Mouse (Mus musculus) lung, embryonic 14.5 days (tissue): ENCODE measurements at regions not wholly inside any gene's neighbourhood (a gene's known extent, or its start where the extent isn't known, plus 50 kb on each side); places are given as distances from the start of the nearest gene placed in this dataset.

ENCODE experiments used
- ATAC-seq: fragments of 200-750 bp; cut with Nextera tagmentation; 2 replicates; pipeline ENCODE4 v1.8.0; 2017; ENCODE audit warnings: mild to moderate bottlenecking, moderate TSS enrichment, moderate library complexity; ENCODE audit not compliant: insufficient read depth
- DNase-seq: peaks from one replicate; pipeline ENCODE4 v3.0.0-alpha.2; 2015
- H3K27ac ChIP-seq: fragments of 300-500 bp; sonication (generic); 2 replicates; pipeline ENCODE4 v1.5.1; 2014; ENCODE audit warnings: low read depth, mild to moderate bottlenecking, moderate library complexity
- H3K27me3 ChIP-seq: fragments of 300-500 bp; sonication (generic); 2 replicates; pipeline ENCODE4 v1.6.1; 2014; ENCODE audit warnings: low read length, control low read depth; ENCODE audit not compliant: insufficient read depth
- H3K36me3 ChIP-seq: fragments of 300-500 bp; sonication (generic); 2 replicates; pipeline ENCODE4 v1.6.1; 2014; ENCODE audit warnings: control low read depth; ENCODE audit not compliant: insufficient read depth
- H3K4me1 ChIP-seq: fragments of 300-500 bp; sonication (generic); 2 replicates; pipeline ENCODE4 v1.6.1; 2014; ENCODE audit warnings: antibody characterized with exemption, control low read depth; ENCODE audit not compliant: insufficient read depth
- H3K4me2 ChIP-seq: fragments of 300-500 bp; sonication (generic); 2 replicates; pipeline ENCODE4 v1.6.1; 2014; ENCODE audit warnings: mild to moderate bottlenecking
- H3K4me3 ChIP-seq: fragments of 300-500 bp; sonication (generic); 2 replicates; pipeline ENCODE4 v1.5.1; 2014; ENCODE audit warnings: low read depth, low read length
- H3K9ac ChIP-seq: fragments of 300-500 bp; sonication (generic); 2 replicates; pipeline ENCODE4 v1.6.1; 2014
- H3K9me3 ChIP-seq: fragments of 300-500 bp; sonication (generic); 2 replicates; pipeline ENCODE4 v1.6.1; 2016; ENCODE audit warnings: low read depth, low read length, control low read depth
- CTCF ChIP-seq: IDR thresholded peaks from 2 replicates; pipeline ENCODE4 v1.5.1; 2016; ENCODE audit warnings: antibody characterized with exemption, low read depth
- WGBS: fragments of 180-500 bp; shearing (Covaris S2); extraction: QIAGEN DNeasy Blood & Tissue Kit; methylation state at CpG from one replicate; pipeline ENCODE4 v1.1.7; 2014; 5-methylcytosine and 5-hydroxymethylcytosine counted together

GRCm38 (mm10) chr5:128524377-128525280 lies 76.0 kb upstream of the Fzd10 start:
- Histone ChIP-seq H3K27ac (no peak overlapping the region), H3K9ac (no peak overlapping the region; the same call in 1 of the 2 replicates), H3K4me1 (no peaks in the 10 kb centered on the region), H3K9me3 (no peaks in the 10 kb centered on the region), H3K4me2 (no peak overlapping the region), H3K36me3 (no peaks in the 10 kb centered on the region), H3K4me3 (no peak overlapping the region), H3K27me3 (no peaks in the 10 kb centered on the region)
- ATAC-seq (peak; percentile 67; the same call in 1 of the 2 replicates), DNase-seq (peak; percentile 46)
- no peak for TF ChIP-seq CTCF
- WGBS = 11% methylated on average over 26 of the region's 26 CpGs

DNA sequence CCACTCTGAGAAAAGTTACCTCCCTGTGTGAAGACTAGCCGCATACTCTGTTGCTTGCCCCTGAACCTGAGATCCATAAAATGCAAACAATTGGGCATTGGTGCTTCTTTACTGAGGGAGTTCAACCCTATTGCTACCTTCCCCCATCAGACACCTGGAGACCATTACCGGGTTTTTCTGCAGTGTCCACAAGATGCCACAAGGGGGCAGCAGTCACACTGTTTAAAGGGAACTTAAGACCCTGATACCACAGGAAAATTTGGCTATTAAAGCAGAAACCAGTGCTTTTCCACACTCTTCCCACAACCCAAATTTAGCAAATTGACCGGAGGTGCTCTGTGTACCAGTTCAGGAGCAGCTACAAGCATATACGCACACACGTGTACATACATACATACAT lies 78.0 kb upstream of the Fzd10 start:
- Histone ChIP-seq H3K4me1 (no peaks in the 10 kb centered on the region), H3K27me3 (no peaks in the 10 kb centered on the region), H3K36me3 (no peaks in the 10 kb centered on the region), H3K27ac (no peak overlapping the region), H3K4me2 (no peak overlapping the region), H3K9ac (no peak overlapping the region), H3K4me3 (no peak overlapping the region), H3K9me3 (no peaks in the 10 kb centered on the region)
- ATAC-seq = 0 out of 2 replicates have a peak, but pooled peaks have one; percentile 23
- TF ChIP-seq CTCF = peak; percentile 89
- WGBS = 44% methylated on average over 5 of the region's 5 CpGs
- peak; percentile 89 for DNase-seq

- Histone ChIP-seq H3K27me3 (no peaks in the 10 kb centered on the region), H3K4me3 (no peak overlapping the region), H3K27ac (no peak overlapping the region), H3K9me3 (no peaks in the 10 kb centered on the region), H3K9ac (no peak overlapping the region), H3K4me1 (no peaks in the 10 kb centered on the region), H3K36me3 (no peaks in the 10 kb centered on the region), H3K4me2 (no peak overlapping the region)
- peak; percentile 24 for DNase-seq
- no peak for ATAC-seq
- 55% methylated on average over 8 of the region's 8 CpGs for WGBS
- no peak for TF ChIP-seq CTCF
These were observed 83.3 kb upstream of the Fzd10 start for GRCm38 (mm10) chr5:128517336-128517735.

DNA sequence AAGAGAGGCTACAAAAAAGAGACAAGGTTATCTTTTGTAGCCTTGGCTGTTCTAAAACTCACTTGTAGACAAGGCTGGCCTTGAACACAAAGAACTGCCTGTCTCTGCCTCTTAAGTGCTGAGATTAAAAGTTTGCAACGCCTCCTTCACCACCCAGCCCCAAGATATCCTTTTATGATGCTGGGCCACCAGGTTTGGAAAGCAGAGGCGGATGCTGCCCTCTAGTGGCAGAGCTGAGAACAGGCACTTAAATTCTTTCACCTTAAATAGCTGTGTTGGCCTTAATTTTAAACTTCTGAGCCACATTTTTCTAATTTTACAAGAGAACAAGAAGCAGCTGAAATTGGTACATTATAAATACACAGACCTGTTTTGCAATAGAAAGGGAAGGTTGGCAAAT lies 82.5 kb upstream of the Tmem132d start:
- no peak overlapping the region for H3K9ac ChIP-seq
- H3K27ac ChIP-seq = no peak overlapping the region
- peak; percentile 89 for TF ChIP-seq CTCF
- H3K27me3 ChIP-seq = no peaks in the 10 kb centered on the region
- H3K9me3 ChIP-seq = no peaks in the 10 kb centered on the region
- 7% methylated on average over 2 of the region's 2 CpGs for WGBS
- H3K36me3 ChIP-seq = no peaks in the 10 kb centered on the region
- peak; percentile 71 for DNase-seq
- H3K4me3 ChIP-seq = no peak overlapping the region
- no peaks in the 10 kb centered on the region for H3K4me1 ChIP-seq
- ATAC-seq = no peak
- no peak overlapping the region for H3K4me2 ChIP-seq

GRCm38 (mm10) chr5:128513261-128513660 lies 80.4 kb upstream of the Tmem132d start:
- Histone ChIP-seq H3K9me3 (no peaks in the 10 kb centered on the region), H3K4me3 (no peak overlapping the region), H3K27me3 (no peaks in the 10 kb centered on the region), H3K36me3 (no peaks in the 10 kb centered on the region), H3K9ac (no peak overlapping the region), H3K4me1 (no peaks in the 10 kb centered on the region), H3K27ac (no peak overlapping the region), H3K4me2 (no peak overlapping the region)
- 67% methylated on average over 14 of the region's 14 CpGs for WGBS
- ATAC-seq (no peak), DNase-seq (no peak)
- no peak for TF ChIP-seq CTCF

- WGBS = 75% methylated on average over 9 of the region's 9 CpGs
- DNase-seq = no peak
- H3K4me3 ChIP-seq = no peak overlapping the region
These were observed 79.7 kb upstream of the Tmem132d start for GRCm38 (mm10) chr5:128512606-128513005.

DNA sequence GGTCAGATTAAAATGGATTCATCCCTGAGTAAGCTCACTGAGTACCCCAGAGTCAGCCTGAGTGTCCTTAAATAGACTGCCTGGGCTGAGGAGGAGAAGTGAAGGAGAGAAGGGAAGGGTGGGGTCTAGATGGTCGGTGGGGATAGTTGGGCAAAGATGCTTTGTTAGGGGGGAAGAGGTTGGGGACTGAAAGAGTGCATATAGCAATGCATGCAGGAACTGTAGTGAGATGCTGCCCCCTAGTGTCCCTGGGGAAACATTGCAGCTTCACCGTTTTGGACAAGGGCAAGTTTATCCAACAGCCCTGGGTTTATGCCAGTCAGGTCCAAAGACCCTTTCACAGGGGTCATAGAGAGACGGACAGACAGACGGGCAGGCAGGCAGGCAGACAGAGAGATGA lies 71.6 kb upstream of the Tmem132d start:
- DNase-seq (peak; percentile 82), ATAC-seq (peak; percentile 38; the same call in 1 of the 2 replicates)
- H3K9ac ChIP-seq = no peak overlapping the region
- H3K4me3 ChIP-seq = no peak overlapping the region
- no peaks in the 10 kb centered on the region for H3K9me3 ChIP-seq
- peak; percentile 92 for TF ChIP-seq CTCF
- H3K27ac ChIP-seq = no peak overlapping the region
- WGBS = 3% methylated on average over 4 of the region's 4 CpGs
- no peaks in the 10 kb centered on the region for H3K27me3 ChIP-seq
- no peaks in the 10 kb centered on the region for H3K36me3 ChIP-seq
- H3K4me2 ChIP-seq = no peak overlapping the region
- no peaks in the 10 kb centered on the region for H3K4me1 ChIP-seq

More at GRCm38 (mm10) chr5:128512606-128513005, 79.7 kb upstream of the Tmem132d start:
- H3K27ac ChIP-seq = no peak overlapping the region
- no peaks in the 10 kb centered on the region for H3K27me3 ChIP-seq
- H3K4me2 ChIP-seq = no peak overlapping the region
- H3K36me3 ChIP-seq = no peaks in the 10 kb centered on the region
- no peak for TF ChIP-seq CTCF
- H3K9ac ChIP-seq = no peak overlapping the region
- H3K4me1 ChIP-seq = no peaks in the 10 kb centered on the region
- no peak for ATAC-seq
- no peaks in the 10 kb centered on the region for H3K9me3 ChIP-seq
